Mouse (Mus musculus) heart, embryonic 12.5 days (tissue): ENCODE data around the gene Slc22a22. TPM values are rescaled to one million over a fixed set of nuclear protein-coding genes. Genes with fewer than 3 reads are reported as not detected.

Experiments
- ATAC-seq: fragments of 200-750 bp; cut with Nextera tagmentation; 2 replicates; pipeline ENCODE4 v1.8.0; 2017; ENCODE audit warnings: moderate TSS enrichment, moderate library complexity; ENCODE audit not compliant: insufficient number of reproducible peaks, low FRiP score
- H3K27ac ChIP-seq: fragments of 300-500 bp; sonication (generic); 2 replicates; pipeline ENCODE4 v1.5.1; 2016; ENCODE audit warnings: mild to moderate bottlenecking, moderate library complexity; ENCODE audit not compliant: poor library complexity, severe bottlenecking
- H3K27me3 ChIP-seq: fragments of 300-500 bp; sonication (generic); replicated peaks from 2 replicates; pipeline ENCODE4 v1.6.1; 2016; ENCODE audit warnings: mild to moderate bottlenecking, moderate library complexity
- H3K36me3 ChIP-seq: fragments of 300-500 bp; sonication (generic); 2 replicates; pipeline ENCODE4 v1.6.1; 2016; ENCODE audit warnings: mild to moderate bottlenecking, moderate library complexity
- H3K4me1 ChIP-seq: fragments of 300-500 bp; sonication (generic); replicated peaks from 2 replicates; pipeline ENCODE4 v1.6.1; 2016; ENCODE audit warnings: mild to moderate bottlenecking
- H3K4me2 ChIP-seq: fragments of 300-500 bp; sonication (generic); 2 replicates; pipeline ENCODE4 v1.6.1; 2016; ENCODE audit warnings: mild to moderate bottlenecking, moderate library complexity
- H3K4me3 ChIP-seq: fragments of 300-500 bp; sonication (generic); 2 replicates; pipeline ENCODE4 v1.5.1; 2016; ENCODE audit warnings: mild to moderate bottlenecking
- H3K9ac ChIP-seq: fragments of 300-500 bp; sonication (generic); 2 replicates; pipeline ENCODE4 v1.6.1; 2016; ENCODE audit warnings: mild to moderate bottlenecking, moderate library complexity
- H3K9me3 ChIP-seq: fragments of 300-500 bp; sonication (generic); replicated peaks from 2 replicates; pipeline ENCODE4 v1.6.1; 2016; ENCODE audit warnings: mild to moderate bottlenecking, moderate library complexity
- polyA plus RNA-seq: library from polyadenylated mRNA; unstranded; fragments of >200 nt; fragmentation: Nextera tagmentation; extraction: Ambion mirVana; gene quantifications from 2 replicates; pipeline ENCODE4 v1.2.1, GENCODE M21; 2016

Slc22a22 gene
- polyA plus RNA-seq, 1 experiment from 2014 or later: not detected

GRCm38 (mm10) chr15:57204444-57204930, 272.9 kb downstream of the Slc22a22 start:
- Histone ChIP-seq H3K27me3 (no peaks in the 10 kb centered on the region), H3K4me3 (no peak overlapping the region), H3K9ac (no peak overlapping the region), H3K9me3 (no peaks in the 10 kb centered on the region), H3K4me2 (no peak overlapping the region), H3K4me1 (peaks cover 5% of the 10 kb centered on the region), H3K36me3 (no peaks in the 10 kb centered on the region), H3K27ac (no peak overlapping the region)
- no peak for ATAC-seq
